Mouse (Mus musculus) bone marrow, adult 2 months (tissue): Measurements from ENCODE around the gene Espl1.

Source experiments
- CTCF ChIP-seq: fragments of 200-500 bp; IDR thresholded peaks from 2 replicates; pipeline ENCODE4 v1.5.1; 2011; ENCODE audit warnings: low read length, control low read depth; ENCODE audit not compliant: control insufficient read depth, insufficient read depth
- POLR2A ChIP-seq: fragments of 200-500 bp; IDR thresholded peaks from 2 replicates; pipeline ENCODE4 v1.6.1; 2011; ENCODE audit warnings: low read depth, mild to moderate bottlenecking, control low read depth, low read length, borderline replicate concordance; ENCODE audit not compliant: control insufficient read depth

GRCm38 (mm10) chr15:102355871-102356441, 59.9 kb downstream of the Espl1 start:
- TF ChIP-seq POLR2A (no peak), CTCF (no peak)
